Mouse (Mus musculus) neural tube, embryonic 12.5 days (tissue): Measurements from ENCODE around the gene Polr1a. TPM values are rescaled to one million over a fixed set of nuclear protein-coding genes. Genes with fewer than 3 reads are reported as not detected.

Source experiments
- ATAC-seq: fragments of 200-750 bp; cut with Nextera tagmentation; 2 replicates; pipeline ENCODE4 v1.8.0; 2017; ENCODE audit warnings: low read depth, mild to moderate bottlenecking, moderate TSS enrichment, moderate library complexity; ENCODE audit not compliant: low FRiP score
- H3K27ac ChIP-seq: fragments of 300-500 bp; sonication (generic); 2 replicates; pipeline ENCODE4 v1.5.1; 2016
- H3K27me3 ChIP-seq: fragments of 300-500 bp; sonication (generic); replicated peaks from 2 replicates; pipeline ENCODE4 v1.6.1; 2016; ENCODE audit warnings: mild to moderate bottlenecking
- H3K36me3 ChIP-seq: fragments of 300-500 bp; sonication (generic); 2 replicates; pipeline ENCODE4 v1.6.1; 2016; ENCODE audit warnings: mild to moderate bottlenecking
- H3K4me1 ChIP-seq: fragments of 300-500 bp; sonication (generic); 2 replicates; pipeline ENCODE4 v1.6.1; 2016
- H3K4me2 ChIP-seq: fragments of 300-500 bp; sonication (generic); replicated peaks from 2 replicates; pipeline ENCODE4 v1.6.1; 2016; ENCODE audit warnings: mild to moderate bottlenecking
- H3K4me3 ChIP-seq: fragments of 300-500 bp; sonication (generic); 2 replicates; pipeline ENCODE4 v1.5.1; 2016
- H3K9ac ChIP-seq: fragments of 300-500 bp; sonication (generic); 2 replicates; pipeline ENCODE4 v1.6.1; 2016; ENCODE audit warnings: mild to moderate bottlenecking
- H3K9me3 ChIP-seq: fragments of 300-500 bp; sonication (generic); 2 replicates; pipeline ENCODE4 v1.6.1; 2016; ENCODE audit warnings: mild to moderate bottlenecking
- WGBS: fragments of 180-500 bp; shearing (Covaris S2); methylation state at CpG from one replicate; pipeline ENCODE4 v1.1.7; 2016; 5-methylcytosine and 5-hydroxymethylcytosine counted together
- polyA plus RNA-seq: library from polyadenylated mRNA; unstranded; fragments of >200 nt; fragmentation: Nextera tagmentation; extraction: Ambion mirVana; gene quantifications from 2 replicates; pipeline ENCODE4 v1.2.1, GENCODE M21; 2016

Gene Polr1a
- polyA plus RNA-seq, 1 experiment from 2014 or later, result 26.7 TPM

DNA sequence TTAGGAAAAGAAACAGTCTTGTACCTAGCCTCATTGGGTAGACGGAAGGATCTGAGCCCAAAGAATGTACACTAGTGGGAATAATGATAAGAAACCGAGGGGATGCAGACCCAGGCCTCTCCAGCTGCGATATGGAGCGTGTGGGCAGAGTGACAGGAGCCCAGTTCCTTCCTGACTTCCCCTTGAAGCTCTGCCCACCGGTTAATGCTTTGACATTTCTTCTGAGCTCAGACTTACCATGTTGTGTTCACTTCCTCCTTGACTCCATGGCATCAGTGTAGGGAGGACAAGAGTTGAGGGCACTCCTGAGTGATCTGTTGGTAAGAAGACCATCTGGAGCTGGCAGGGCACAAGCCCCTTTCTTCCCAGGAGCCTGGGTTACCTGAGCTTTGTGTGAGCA is 53.3 kb downstream of the Polr1a start:
- Histone ChIP-seq H3K36me3 (peaks cover 22% of the 10 kb centered on the region), H3K9ac (no peak overlapping the region), H3K27ac (no peak overlapping the region), H3K27me3 (no peaks in the 10 kb centered on the region), H3K4me2 (no peak overlapping the region), H3K9me3 (no peaks in the 10 kb centered on the region), H3K4me1 (no peaks in the 10 kb centered on the region), H3K4me3 (no peak overlapping the region)
- no peak for ATAC-seq
- WGBS, result 94% methylated on average over 5 of the region's 5 CpGs

GRCm38 (mm10) chr6:71962706-71963105 is 53.9 kb downstream of the Polr1a start:
- WGBS, result 94% methylated on average over 6 of the region's 6 CpGs
- Histone ChIP-seq H3K4me1 (no peaks in the 10 kb centered on the region), H3K9me3 (no peaks in the 10 kb centered on the region), H3K9ac (no peak overlapping the region), H3K36me3 (peaks cover 28% of the 10 kb centered on the region), H3K4me2 (no peak overlapping the region), H3K4me3 (no peak overlapping the region), H3K27ac (no peak overlapping the region), H3K27me3 (no peaks in the 10 kb centered on the region)
- ATAC-seq, result no peak

DNA sequence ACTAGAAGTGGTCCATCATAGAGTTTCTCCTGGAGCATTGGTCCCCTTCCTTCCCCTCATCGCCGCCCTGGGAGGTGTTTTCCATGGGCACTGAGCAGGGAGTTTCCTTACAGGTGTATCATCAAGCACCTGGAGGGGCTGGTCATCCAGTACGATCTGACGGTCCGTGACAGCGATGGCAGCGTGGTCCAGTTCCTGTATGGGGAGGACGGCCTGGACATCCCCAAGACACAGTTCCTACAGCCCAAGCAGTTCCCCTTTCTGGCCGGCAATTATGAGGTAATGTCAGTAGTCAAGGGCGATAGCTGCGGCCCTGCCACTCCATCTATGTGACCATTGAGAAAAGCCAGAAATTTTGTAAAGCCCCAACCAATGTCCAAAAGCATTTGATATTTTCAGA is 54.7 kb downstream of the Polr1a start:
- Histone ChIP-seq H3K27ac (no peak overlapping the region), H3K4me1 (no peaks in the 10 kb centered on the region), H3K4me3 (no peak overlapping the region), H3K36me3 (peaks cover 34% of the 10 kb centered on the region), H3K9ac (no peak overlapping the region), H3K27me3 (no peaks in the 10 kb centered on the region), H3K4me2 (no peak overlapping the region), H3K9me3 (no peaks in the 10 kb centered on the region)
- no peak for ATAC-seq
- WGBS, result 94% methylated on average over 11 of the region's 11 CpGs

GRCm38 (mm10) chr6:71966683-71967303 is 57.9 kb downstream of the Polr1a start:
- no peak overlapping the region for H3K9ac ChIP-seq
- peaks cover 44% of the 10 kb centered on the region for H3K36me3 ChIP-seq

GRCm38 (mm10) chr6:71967847-71968246 is 59.0 kb downstream of the Polr1a start:
- H3K4me1 ChIP-seq, result no peaks in the 10 kb centered on the region
- WGBS, result 89% methylated on average over 7 of the region's 7 CpGs
- no peak for ATAC-seq

More at GRCm38 (mm10) chr6:71966683-71967303, 57.9 kb downstream of the Polr1a start:
- no peak overlapping the region for H3K4me3 ChIP-seq
- no peak overlapping the region for H3K4me2 ChIP-seq
- H3K27ac ChIP-seq, result no peak overlapping the region
- H3K27me3 ChIP-seq, result no peaks in the 10 kb centered on the region
- H3K9me3 ChIP-seq, result no peaks in the 10 kb centered on the region
- no peak for ATAC-seq
- no peaks in the 10 kb centered on the region for H3K4me1 ChIP-seq
- 93% methylated on average over 5 of the region's 5 CpGs for WGBS

GRCm38 (mm10) chr6:71969459-71969858 is 60.6 kb downstream of the Polr1a start:
- H3K9me3 ChIP-seq, result no peaks in the 10 kb centered on the region
- H3K27me3 ChIP-seq, result no peaks in the 10 kb centered on the region
- no peak overlapping the region for H3K9ac ChIP-seq
- no peaks in the 10 kb centered on the region for H3K4me1 ChIP-seq
- H3K27ac ChIP-seq, result no peak overlapping the region
- no peak overlapping the region for H3K4me3 ChIP-seq
- ATAC-seq, result no peak
- H3K4me2 ChIP-seq, result no peak overlapping the region
- WGBS, result 91% methylated on average over 7 of the region's 7 CpGs
- H3K36me3 ChIP-seq, result peaks cover 69% of the 10 kb centered on the region

More at GRCm38 (mm10) chr6:71967847-71968246, 59.0 kb downstream of the Polr1a start:
- Histone ChIP-seq H3K27me3 (no peaks in the 10 kb centered on the region), H3K4me3 (no peak overlapping the region), H3K27ac (no peak overlapping the region), H3K9me3 (no peaks in the 10 kb centered on the region), H3K9ac (no peak overlapping the region), H3K4me2 (no peak overlapping the region), H3K36me3 (peaks cover 55% of the 10 kb centered on the region)

- 76% methylated on average over 2 of the region's 2 CpGs for WGBS
- Histone ChIP-seq H3K36me3 (peaks cover 76% of the 10 kb centered on the region), H3K9ac (no peak overlapping the region), H3K27ac (no peak overlapping the region), H3K4me2 (no peak overlapping the region), H3K9me3 (no peaks in the 10 kb centered on the region), H3K4me3 (no peak overlapping the region), H3K27me3 (no peaks in the 10 kb centered on the region), H3K4me1 (no peaks in the 10 kb centered on the region)
- no peak for ATAC-seq
Observed at GRCm38 (mm10) chr6:71970154-71970553, 61.3 kb downstream of the Polr1a start.

- 94% methylated on average over 7 of the region's 7 CpGs for WGBS
- no peak for ATAC-seq
- no peak overlapping the region for H3K27ac ChIP-seq
- peaks cover 89% of the 10 kb centered on the region for H3K36me3 ChIP-seq
- H3K4me1 ChIP-seq, result no peaks in the 10 kb centered on the region
- H3K4me2 ChIP-seq, result no peak overlapping the region
- no peak overlapping the region for H3K4me3 ChIP-seq
- no peaks in the 10 kb centered on the region for H3K9me3 ChIP-seq
- no peak overlapping the region for H3K9ac ChIP-seq
- no peaks in the 10 kb centered on the region for H3K27me3 ChIP-seq
Observed at GRCm38 (mm10) chr6:71976592-71976991, 67.7 kb downstream of the Polr1a start.

DNA sequence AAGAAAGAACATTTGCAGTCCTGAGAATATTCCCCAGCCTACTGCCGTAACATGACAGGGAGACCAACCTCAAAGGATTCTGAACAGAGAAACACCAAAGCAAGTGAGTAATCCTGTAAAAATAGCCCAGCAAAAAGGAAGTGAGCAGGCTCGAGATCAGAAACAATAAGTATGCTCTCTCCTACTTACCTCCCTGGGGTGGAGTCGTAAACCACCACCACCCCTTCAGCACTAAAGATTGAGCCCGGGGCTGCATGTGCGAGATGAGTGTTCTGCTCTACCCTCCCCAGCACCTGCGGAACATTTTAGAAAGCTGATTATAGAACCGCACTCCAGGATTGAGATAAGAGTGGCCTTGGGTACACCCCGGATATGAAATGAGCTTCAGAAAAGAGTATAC is 71.3 kb downstream of the Polr1a start:
- 83% methylated on average over 8 of the region's 8 CpGs for WGBS
- H3K4me3 ChIP-seq, result no peak overlapping the region
- H3K27ac ChIP-seq, result no peak overlapping the region
- ATAC-seq, result no peak
- H3K9ac ChIP-seq, result no peak overlapping the region
- H3K9me3 ChIP-seq, result no peaks in the 10 kb centered on the region
- H3K27me3 ChIP-seq, result no peaks in the 10 kb centered on the region
- H3K4me1 ChIP-seq, result no peaks in the 10 kb centered on the region
- H3K36me3 ChIP-seq, result peaks cover 56% of the 10 kb centered on the region
- no peak overlapping the region for H3K4me2 ChIP-seq

- H3K4me3 ChIP-seq, result no peak overlapping the region
- H3K9me3 ChIP-seq, result no peaks in the 10 kb centered on the region
- H3K4me2 ChIP-seq, result no peak overlapping the region
- ATAC-seq, result no peak
- peaks cover 52% of the 10 kb centered on the region for H3K36me3 ChIP-seq
- no peak overlapping the region for H3K27ac ChIP-seq
- no peaks in the 10 kb centered on the region for H3K4me1 ChIP-seq
- H3K9ac ChIP-seq, result no peak overlapping the region
- 91% methylated on average over 2 of the region's 2 CpGs for WGBS
- no peaks in the 10 kb centered on the region for H3K27me3 ChIP-seq
Observed at GRCm38 (mm10) chr6:71980587-71980986, 71.7 kb downstream of the Polr1a start.

DNA sequence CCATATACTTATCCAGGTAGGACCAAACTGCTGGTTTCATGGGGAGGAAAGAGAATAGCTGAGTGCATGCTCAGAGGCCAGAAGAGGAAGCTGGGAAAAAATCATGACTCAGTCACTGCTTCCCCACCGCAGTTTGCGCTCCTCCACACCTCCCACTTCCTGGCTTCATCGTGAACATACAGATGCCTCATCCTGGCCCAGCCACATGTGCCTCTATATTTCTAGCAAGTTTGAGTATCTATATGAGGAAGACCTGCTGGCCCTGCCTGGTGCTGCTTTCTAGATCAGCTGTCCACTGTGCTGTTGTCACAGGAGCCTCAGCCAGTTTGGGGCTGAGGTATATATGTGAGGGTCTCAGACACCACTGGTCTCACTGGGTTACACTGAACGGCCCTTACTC is 72.6 kb downstream of the Polr1a start:
- Histone ChIP-seq H3K4me2 (no peak overlapping the region), H3K4me3 (no peak overlapping the region), H3K9ac (no peak overlapping the region), H3K27ac (no peak overlapping the region), H3K36me3 (peaks cover 43% of the 10 kb centered on the region), H3K27me3 (no peaks in the 10 kb centered on the region), H3K4me1 (no peaks in the 10 kb centered on the region), H3K9me3 (no peaks in the 10 kb centered on the region)
- no peak for ATAC-seq
- 88% methylated on average over 4 of the region's 4 CpGs for WGBS

- H3K4me3 ChIP-seq, result no peak overlapping the region
- no peak overlapping the region for H3K9ac ChIP-seq
- no peaks in the 10 kb centered on the region for H3K27me3 ChIP-seq
- H3K4me1 ChIP-seq, result peaks cover 2% of the 10 kb centered on the region; the same call in 1 of the 2 replicates
- WGBS, result 93% methylated on average over 4 of the region's 4 CpGs
- no peak overlapping the region for H3K27ac ChIP-seq
- H3K4me2 ChIP-seq, result no peak overlapping the region
- no peak for ATAC-seq
- H3K9me3 ChIP-seq, result no peaks in the 10 kb centered on the region
- H3K36me3 ChIP-seq, result 0 out of 2 replicates have a peak, but pooled peaks cover 6% of the 10 kb centered on the region
Observed at GRCm38 (mm10) chr6:71985984-71986383, 77.1 kb downstream of the Polr1a start.

DNA sequence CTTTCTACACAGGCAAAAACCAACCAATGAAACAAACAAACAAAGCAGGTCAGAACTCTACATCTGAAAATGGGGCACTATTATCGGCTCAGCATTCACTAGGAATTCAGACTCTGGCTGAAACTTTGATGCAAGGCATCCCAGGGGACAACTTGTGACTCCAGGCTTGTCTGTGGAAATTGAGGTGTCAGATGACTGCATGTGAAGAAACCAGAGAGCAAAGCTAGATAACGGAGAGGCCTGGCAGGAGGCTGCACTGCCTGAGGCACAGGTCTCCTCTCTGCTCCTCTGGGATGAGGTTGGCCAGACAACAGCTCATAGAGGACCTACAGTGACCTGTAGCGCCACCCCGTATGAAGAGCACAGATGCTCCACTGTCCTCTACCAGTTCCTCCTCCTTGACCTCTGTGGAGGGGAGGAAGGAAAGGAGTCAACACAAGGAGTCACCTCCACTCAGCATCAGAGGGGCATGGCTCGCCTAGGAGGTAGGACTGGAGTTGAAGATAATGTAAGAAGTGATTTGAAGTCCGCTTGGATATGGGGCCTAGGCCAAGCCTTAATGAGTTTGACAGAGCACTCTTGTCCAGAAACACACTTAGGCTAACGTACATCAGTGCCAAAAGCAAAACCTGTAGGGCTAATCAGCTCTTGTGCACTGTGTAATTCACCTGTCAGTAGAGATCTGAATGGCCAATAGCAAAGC is 78.8 kb downstream of the Polr1a start:
- no peak overlapping the region for H3K4me2 ChIP-seq
- ATAC-seq, result no peak
- no peaks in the 10 kb centered on the region for H3K36me3 ChIP-seq
- H3K4me1 ChIP-seq, result peaks cover 11% of the 10 kb centered on the region
- no peaks in the 10 kb centered on the region for H3K27me3 ChIP-seq
- no peak overlapping the region for H3K9ac ChIP-seq
- no peak overlapping the region for H3K4me3 ChIP-seq
- no peaks in the 10 kb centered on the region for H3K9me3 ChIP-seq
- 72% methylated on average over 7 of the region's 7 CpGs for WGBS
- no peak overlapping the region for H3K27ac ChIP-seq
